Mouse (Mus musculus) spleen, adult 2 months (tissue): ENCODE results near the gene Tmem88b.

Experiments
- CTCF ChIP-seq: fragments of 200-500 bp; IDR thresholded peaks from 2 replicates; pipeline ENCODE4 v1.5.1; 2011; ENCODE audit warnings: mild to moderate bottlenecking, inconsistent platforms; ENCODE audit not compliant: insufficient read depth, insufficient read length, insufficient replicate concordance; ENCODE audit errors: extremely low read depth
- POLR2A ChIP-seq: fragments of 200-500 bp; IDR thresholded peaks from 2 replicates; pipeline ENCODE4 v1.6.1; 2011; ENCODE audit warnings: low read depth, low read length, inconsistent platforms

- TF ChIP-seq CTCF (peak; percentile 94), POLR2A (peak; percentile 75)
These were observed 45.6 kb upstream of the Tmem88b start, which contains the start of gene Aurkaip1 for GRCm38 (mm10) chr4:155831205-155831766.
